Mouse (Mus musculus): ENCODE measurements around the gene Rnf43. TPM values are rescaled to one million over a fixed set of nuclear protein-coding genes. Genes with fewer than 3 reads are reported as not detected.
A peak's percentile ranks its signal among the peaks of the same experiment; 100 is the strongest.

Gene Rnf43
- polyA plus RNA-seq, 1 experiment from 2014 or later: 5.5 TPM

DNA sequence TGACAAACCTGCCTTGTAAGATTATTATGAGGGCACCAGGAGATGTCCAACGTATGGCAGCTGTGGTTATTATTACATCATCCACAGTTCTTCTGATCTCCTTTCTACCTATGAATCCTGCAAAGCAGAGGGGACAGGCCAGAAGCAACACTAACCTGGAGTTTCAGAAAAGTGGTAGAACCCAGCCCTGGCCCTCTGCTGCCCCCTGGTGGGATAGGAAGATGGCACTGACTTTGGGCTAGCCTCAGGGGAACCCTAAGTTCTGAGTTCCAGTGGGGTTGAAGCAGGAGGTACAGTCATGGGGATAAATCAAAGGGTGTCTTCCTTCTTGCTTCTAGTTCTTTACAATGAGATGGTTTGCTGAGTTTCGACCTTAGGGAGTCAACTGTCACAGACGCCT is 108.5 kb downstream of the Rnf43 start:
- TF ChIP-seq CTCF (IDR thresholded peaks at IDR 0.05; ENCODE audit: low read depth): peak; percentile 96
- H3K36me3 ChIP-seq (ENCODE audit: insufficient read depth, low read length): no peaks in the 10 kb centered on the region
- H3K4me2 ChIP-seq (ENCODE audit: low read length): no peak overlapping the region
- H3K27ac ChIP-seq: no peak overlapping the region
- DNase-seq (ENCODE audit: low spot score): peak; percentile 54
- WGBS: 64% methylated on average over 3 of the region's 3 CpGs
- H3K4me1 ChIP-seq (replicated peaks; ENCODE audit: insufficient read depth, low read length): no peaks in the 10 kb centered on the region
- no peak overlapping the region for H3K4me3 ChIP-seq (replicated peaks; ENCODE audit: low read depth, low read length)
- peaks cover 6% of the 10 kb centered on the region; the same call in 1 of the 2 replicates for H3K27me3 ChIP-seq (ENCODE audit: insufficient read depth, low read length)
- H3K9me3 ChIP-seq (replicated peaks; ENCODE audit: low read length): no peaks in the 10 kb centered on the region
- no peak for ATAC-seq (replicated peaks; ENCODE audit: low FRiP score, low read depth)
- no peak overlapping the region for H3K9ac ChIP-seq (ENCODE audit: low read depth, low read length)

DNA sequence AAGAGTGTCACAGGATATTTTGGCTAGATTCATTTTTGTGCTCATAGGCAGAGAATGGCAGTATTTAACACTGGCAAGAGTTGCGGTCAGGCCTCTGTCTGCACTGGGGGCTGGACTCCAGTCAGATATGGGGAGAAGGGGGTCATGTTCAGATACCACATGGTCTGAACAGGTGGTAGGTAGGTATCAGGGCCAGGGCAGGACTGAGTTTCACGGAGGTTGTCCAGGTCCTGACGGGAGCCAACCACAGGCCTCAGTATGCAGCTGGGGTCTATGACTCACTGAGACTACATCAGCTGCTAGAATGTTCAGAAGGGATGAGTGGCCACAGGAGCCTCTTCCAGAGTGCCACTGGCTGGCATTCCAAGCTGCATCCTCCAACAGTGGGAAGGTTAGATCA is 109.8 kb downstream of the Rnf43 start:
- Histone ChIP-seq H3K4me1 (replicated peaks; ENCODE audit: insufficient read depth, low read length) (no peaks in the 10 kb centered on the region), H3K27ac (no peak overlapping the region), H3K27me3 (ENCODE audit: insufficient read depth, low read length) (no peaks in the 10 kb centered on the region), H3K4me3 (replicated peaks; ENCODE audit: low read depth, low read length) (no peak overlapping the region), H3K9me3 (replicated peaks; ENCODE audit: low read length) (no peaks in the 10 kb centered on the region), H3K9ac (ENCODE audit: low read depth, low read length) (no peak overlapping the region), H3K4me2 (ENCODE audit: low read length) (no peak overlapping the region), H3K36me3 (ENCODE audit: insufficient read depth, low read length) (no peaks in the 10 kb centered on the region)
- no peak for ATAC-seq (replicated peaks; ENCODE audit: low FRiP score, low read depth)
- TF ChIP-seq CTCF (IDR thresholded peaks at IDR 0.05; ENCODE audit: low read depth): no peak
- 92% methylated on average over 3 of the region's 3 CpGs for WGBS
- no peak for DNase-seq (ENCODE audit: low spot score)

DNA sequence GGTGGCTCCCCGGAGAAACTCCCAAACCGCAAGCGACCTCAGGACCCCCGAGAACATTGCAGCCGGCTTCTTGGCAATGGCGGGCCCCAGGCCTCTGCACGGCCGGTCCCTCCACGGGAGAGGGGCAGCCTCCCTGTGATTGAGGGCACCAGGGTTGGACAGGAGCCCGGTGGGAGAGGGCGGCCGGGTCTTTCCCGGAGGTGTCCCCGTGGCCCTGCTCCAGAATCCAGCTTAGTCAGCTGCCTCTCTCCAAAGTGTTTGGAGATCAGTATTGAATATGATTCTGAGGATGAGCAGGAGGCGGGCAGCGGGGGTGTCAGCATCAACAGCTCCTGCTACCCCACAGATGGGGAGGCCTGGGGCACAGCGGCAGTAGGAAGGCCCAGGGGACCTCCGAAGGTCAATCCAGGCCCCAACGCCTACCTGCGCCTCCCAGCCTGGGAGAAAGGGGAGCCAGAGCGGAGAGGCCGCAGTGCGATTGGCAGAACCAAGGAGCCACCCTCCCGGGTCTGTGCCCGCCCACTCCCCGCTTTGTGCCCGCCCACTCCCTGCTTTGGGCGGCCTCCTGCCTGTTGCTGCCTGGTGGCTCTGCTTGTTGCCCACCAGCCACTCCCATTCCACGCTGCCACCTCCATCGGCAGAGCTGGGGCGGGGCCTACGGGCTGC is 115.7 kb downstream of the Rnf43 start:
- H3K4me2 ChIP-seq (ENCODE audit: low read length): peak overlapping the region; percentile 76
- H3K27ac ChIP-seq: peak overlapping the region; percentile 57; the same call in 1 of the 2 replicates
- WGBS: 2% methylated on average over 25 of the region's 32 CpGs
- no peaks in the 10 kb centered on the region for H3K27me3 ChIP-seq (ENCODE audit: insufficient read depth, low read length)
- TF ChIP-seq CTCF (IDR thresholded peaks at IDR 0.05; ENCODE audit: low read depth): no peak
- no peaks in the 10 kb centered on the region for H3K9me3 ChIP-seq (replicated peaks; ENCODE audit: low read length)
- peak overlapping the region; percentile 65 for H3K9ac ChIP-seq (ENCODE audit: low read depth, low read length)
- no peaks in the 10 kb centered on the region for H3K36me3 ChIP-seq (ENCODE audit: insufficient read depth, low read length)
- H3K4me3 ChIP-seq (replicated peaks; ENCODE audit: low read depth, low read length): peak overlapping the region; percentile 36
- peaks cover 11% of the 10 kb centered on the region; the same call in 1 of the 2 replicates for H3K4me1 ChIP-seq (replicated peaks; ENCODE audit: insufficient read depth, low read length)
- ATAC-seq (replicated peaks; ENCODE audit: low FRiP score, low read depth) (peak; percentile 88), DNase-seq (ENCODE audit: low spot score) (peak; percentile 83)

DNA sequence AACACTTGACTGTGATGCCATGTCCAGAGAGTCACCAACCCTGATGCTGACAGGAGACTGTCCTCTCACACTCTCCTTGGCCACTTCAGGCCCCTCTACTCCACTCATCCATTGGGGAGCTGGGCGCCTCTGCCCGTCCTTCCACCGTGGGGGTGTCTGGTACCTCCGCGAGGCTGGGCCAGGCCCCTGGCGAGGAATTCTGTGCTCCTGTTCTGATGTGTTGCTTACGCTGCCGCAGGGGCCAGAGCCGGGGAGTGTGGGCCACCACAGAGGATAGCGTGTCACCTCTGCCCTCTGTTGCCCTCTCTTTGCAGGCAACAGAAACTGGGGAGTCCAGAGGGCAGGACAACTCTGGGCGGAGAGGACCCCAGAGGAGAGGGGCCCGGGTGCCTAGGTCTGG is 116.4 kb downstream of the Rnf43 start:
- no peaks in the 10 kb centered on the region for H3K9me3 ChIP-seq (replicated peaks; ENCODE audit: low read length)
- DNase-seq (ENCODE audit: low spot score) (no peak), ATAC-seq (replicated peaks; ENCODE audit: low FRiP score, low read depth) (peak; percentile 26)
- 43% methylated on average over 12 of the region's 12 CpGs for WGBS
- peak overlapping the region; percentile 36; the same call in 1 of the 2 replicates for H3K4me3 ChIP-seq (replicated peaks; ENCODE audit: low read depth, low read length)
- no peak overlapping the region for H3K9ac ChIP-seq (ENCODE audit: low read depth, low read length)
- TF ChIP-seq CTCF (IDR thresholded peaks at IDR 0.05; ENCODE audit: low read depth): no peak
- peak overlapping the region; percentile 76 for H3K4me2 ChIP-seq (ENCODE audit: low read length)
- H3K27ac ChIP-seq: no peak overlapping the region
- H3K27me3 ChIP-seq (ENCODE audit: insufficient read depth, low read length): no peaks in the 10 kb centered on the region
- H3K4me1 ChIP-seq (replicated peaks; ENCODE audit: insufficient read depth, low read length): peaks cover 11% of the 10 kb centered on the region; the same call in 1 of the 2 replicates
- H3K36me3 ChIP-seq (ENCODE audit: insufficient read depth, low read length): no peaks in the 10 kb centered on the region

DNA sequence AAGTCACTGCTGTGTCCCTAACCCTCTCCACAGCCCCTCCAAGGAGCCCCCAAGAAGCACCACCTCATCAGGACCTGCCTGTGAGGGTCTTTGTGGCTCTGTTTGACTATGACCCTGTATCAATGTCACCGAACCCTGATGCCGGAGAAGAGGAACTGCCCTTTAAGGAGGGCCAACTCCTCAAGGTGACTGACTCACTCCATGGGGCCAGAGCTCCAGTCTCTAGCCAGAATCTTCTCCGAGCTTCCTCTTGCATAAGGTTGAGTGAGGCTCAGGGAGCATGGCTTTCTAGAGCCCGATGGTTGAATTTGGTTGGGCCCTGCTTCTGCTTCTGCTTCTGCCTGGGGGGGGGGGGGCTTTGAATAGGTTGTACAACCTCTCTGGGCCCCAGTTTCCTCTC is 116.9 kb downstream of the Rnf43 start:
- no peak for DNase-seq (ENCODE audit: low spot score)
- H3K9me3 ChIP-seq (replicated peaks; ENCODE audit: low read length): no peaks in the 10 kb centered on the region
- peaks cover 11% of the 10 kb centered on the region; the same call in 1 of the 2 replicates for H3K4me1 ChIP-seq (replicated peaks; ENCODE audit: insufficient read depth, low read length)
- no peak overlapping the region for H3K4me2 ChIP-seq (ENCODE audit: low read length)
- H3K27me3 ChIP-seq (ENCODE audit: insufficient read depth, low read length): no peaks in the 10 kb centered on the region
- no peaks in the 10 kb centered on the region for H3K36me3 ChIP-seq (ENCODE audit: insufficient read depth, low read length)
- WGBS: 81% methylated on average over 4 of the region's 4 CpGs
- ATAC-seq (replicated peaks; ENCODE audit: low FRiP score, low read depth): no peak
- no peak overlapping the region for H3K9ac ChIP-seq (ENCODE audit: low read depth, low read length)
- H3K27ac ChIP-seq: no peak overlapping the region
- no peak for TF ChIP-seq CTCF (IDR thresholded peaks at IDR 0.05; ENCODE audit: low read depth)
- no peak overlapping the region for H3K4me3 ChIP-seq (replicated peaks; ENCODE audit: low read depth, low read length)

DNA sequence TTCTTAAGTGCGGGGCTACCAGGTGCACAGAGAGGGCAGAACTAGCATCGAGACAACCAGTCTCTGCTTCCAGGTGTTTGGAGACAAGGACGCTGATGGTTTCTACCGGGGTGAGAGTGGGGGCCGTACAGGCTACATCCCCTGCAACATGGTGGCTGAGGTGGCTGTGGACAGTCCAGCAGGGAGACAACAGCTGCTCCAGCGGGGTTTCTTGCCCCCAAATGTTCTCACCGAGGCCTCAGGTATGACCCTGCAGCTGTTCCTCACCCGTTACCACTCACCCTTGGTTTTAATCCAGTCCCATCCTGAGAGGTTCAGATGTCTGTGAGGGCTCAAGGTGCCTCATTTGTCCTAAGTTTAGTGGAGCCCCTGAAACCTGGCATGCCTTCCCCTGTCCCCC is 117.6 kb downstream of the Rnf43 start:
- H3K27me3 ChIP-seq (ENCODE audit: insufficient read depth, low read length): no peaks in the 10 kb centered on the region
- no peak for TF ChIP-seq CTCF (IDR thresholded peaks at IDR 0.05; ENCODE audit: low read depth)

More for the DNA sequence above, 117.6 kb downstream of the Rnf43 start:
- Histone ChIP-seq H3K9me3 (replicated peaks; ENCODE audit: low read length) (no peaks in the 10 kb centered on the region), H3K9ac (ENCODE audit: low read depth, low read length) (no peak overlapping the region), H3K4me2 (ENCODE audit: low read length) (no peak overlapping the region), H3K4me3 (replicated peaks; ENCODE audit: low read depth, low read length) (no peak overlapping the region), H3K36me3 (ENCODE audit: insufficient read depth, low read length) (no peaks in the 10 kb centered on the region), H3K4me1 (replicated peaks; ENCODE audit: insufficient read depth, low read length) (peaks cover 11% of the 10 kb centered on the region; the same call in 1 of the 2 replicates), H3K27ac (no peak overlapping the region)
- 86% methylated on average over 8 of the region's 8 CpGs for WGBS
- ATAC-seq (replicated peaks; ENCODE audit: low FRiP score, low read depth): no peak
- no peak for DNase-seq (ENCODE audit: low spot score)

MicroRNA genes within 50 kb of the gene (microRNA counts, 519-probe panel; counts per million panel counts)
- 4,795 counts per million, percentile 81 among the panel's probes with 10 or more counts for microRNA mmu-miR-142-3p
- 330 counts per million, percentile 68 among the panel's probes with 10 or more counts for microRNA mmu-miR-142-5p

Small RNA genes lying within 50 kb of the gene (microRNA-seq; reads per million reads assigned to microRNA genes)
- gene Mir142 (not detected), gene Mir142b (not detected)

Other genes starting within 250 kb of the Rnf43 start
- gene Gm11492, start 96.1 kb upstream of the Rnf43 start, polyA plus RNA-seq (2015; fragmentation: Nextera tagmentation; extraction: Ambion mirVana): not detected in 2 replicates
- 146 TPM in 2 replicates for gene Sept4, start 93.8 kb upstream of the Rnf43 start, polyA plus RNA-seq (2015; fragmentation: Nextera tagmentation; extraction: Ambion mirVana)
- gene Mtmr4, start 70.6 kb upstream of the Rnf43 start, polyA plus RNA-seq (2015; fragmentation: Nextera tagmentation; extraction: Ambion mirVana): 19.8 and 21.0 TPM in 2 replicates
- 0.11 and 0.16 TPM in 2 replicates for gene Hsf5, start 45.6 kb upstream of the Rnf43 start, polyA plus RNA-seq (2015; fragmentation: Nextera tagmentation; extraction: Ambion mirVana)
- 165 and 171 TPM in 2 replicates for gene Supt4a, start 74.8 kb downstream of the Rnf43 start, polyA plus RNA-seq (2015; fragmentation: Nextera tagmentation; extraction: Ambion mirVana)
- 1.9 and 2.5 TPM in 2 replicates for gene Tspoap1, start 97.8 kb downstream of the Rnf43 start, polyA plus RNA-seq (2015; fragmentation: Nextera tagmentation; extraction: Ambion mirVana)
- gene Mpo, start 130.9 kb downstream of the Rnf43 start, polyA plus RNA-seq (2015; fragmentation: Nextera tagmentation; extraction: Ambion mirVana): 0.12 and 0.52 TPM in 2 replicates
- 1.0 and 2.0 TPM in 2 replicates for gene Lpo, start 165.6 kb downstream of the Rnf43 start, polyA plus RNA-seq (2015; fragmentation: Nextera tagmentation; extraction: Ambion mirVana)
- 10.1 and 12.2 TPM in 2 replicates for gene Mks1, start 190.5 kb downstream of the Rnf43 start, polyA plus RNA-seq (2015; fragmentation: Nextera tagmentation; extraction: Ambion mirVana)
- 1.2 and 1.8 TPM in 2 replicates for gene Epx, start 212.8 kb downstream of the Rnf43 start, polyA plus RNA-seq (2015; fragmentation: Nextera tagmentation; extraction: Ambion mirVana)
- not detected in 2 replicates for gene Olfr462, start 229.5 kb downstream of the Rnf43 start, polyA plus RNA-seq (2015; fragmentation: Nextera tagmentation; extraction: Ambion mirVana)
- gene Olfr463, start 234.7 kb downstream of the Rnf43 start, polyA plus RNA-seq (2015; fragmentation: Nextera tagmentation; extraction: Ambion mirVana): not detected in 2 replicates

Measured in kidney, postnatal 0 days (tissue).